Mouse (Mus musculus) c-Kit-positive CD71-positive TER-119-positive erythroid progenitor cells, embryonic 14.5 days (primary cell): Measurements from ENCODE around the gene Slc23a2.

ENCODE experiments used
- DNase-seq: peaks from one replicate; pipeline ENCODE4 v3.0.0-alpha.2; 2013; ENCODE audit warnings: low spot score

Slc23a2 gene

DNA sequence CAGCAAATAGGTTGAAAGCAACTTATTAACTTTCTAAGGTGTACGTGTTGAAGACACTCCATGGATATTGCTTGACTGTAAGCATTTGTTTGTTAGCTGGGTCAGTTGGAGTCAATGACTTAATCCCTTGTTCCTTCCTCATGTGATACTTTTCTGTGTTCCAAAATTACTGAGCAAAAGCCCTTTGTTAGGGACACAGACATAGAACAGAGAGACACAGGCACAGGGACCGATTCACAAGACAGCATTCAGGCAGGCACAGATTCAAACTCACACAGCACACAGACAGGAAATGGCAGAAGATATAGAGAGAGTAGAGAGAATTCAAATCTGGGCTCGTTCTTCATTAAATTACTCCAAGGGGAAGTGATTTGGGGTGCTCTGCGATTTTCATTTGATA, 97.5 kb downstream of the Slc23a2 start:
- DNase-seq = no peak

DNA sequence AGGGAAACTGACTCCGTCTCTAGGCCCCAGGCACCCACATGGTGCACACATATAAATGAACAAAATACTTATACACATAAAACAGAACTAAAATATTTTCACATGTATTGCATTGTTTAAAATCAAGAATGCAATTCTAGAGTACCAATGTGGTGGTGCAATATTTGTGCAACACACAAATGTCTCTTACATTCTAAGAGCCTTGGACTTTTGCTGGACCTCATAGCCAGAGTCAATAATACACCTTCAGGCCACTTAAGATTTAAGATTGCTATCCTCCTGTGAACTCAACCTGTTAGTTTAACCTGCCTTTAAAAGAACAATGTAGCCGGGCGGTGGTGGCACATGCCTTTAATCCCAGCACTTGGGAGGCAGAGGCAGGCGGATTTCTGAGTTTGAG, 98.2 kb downstream of the Slc23a2 start:
- no peak for DNase-seq

DNA sequence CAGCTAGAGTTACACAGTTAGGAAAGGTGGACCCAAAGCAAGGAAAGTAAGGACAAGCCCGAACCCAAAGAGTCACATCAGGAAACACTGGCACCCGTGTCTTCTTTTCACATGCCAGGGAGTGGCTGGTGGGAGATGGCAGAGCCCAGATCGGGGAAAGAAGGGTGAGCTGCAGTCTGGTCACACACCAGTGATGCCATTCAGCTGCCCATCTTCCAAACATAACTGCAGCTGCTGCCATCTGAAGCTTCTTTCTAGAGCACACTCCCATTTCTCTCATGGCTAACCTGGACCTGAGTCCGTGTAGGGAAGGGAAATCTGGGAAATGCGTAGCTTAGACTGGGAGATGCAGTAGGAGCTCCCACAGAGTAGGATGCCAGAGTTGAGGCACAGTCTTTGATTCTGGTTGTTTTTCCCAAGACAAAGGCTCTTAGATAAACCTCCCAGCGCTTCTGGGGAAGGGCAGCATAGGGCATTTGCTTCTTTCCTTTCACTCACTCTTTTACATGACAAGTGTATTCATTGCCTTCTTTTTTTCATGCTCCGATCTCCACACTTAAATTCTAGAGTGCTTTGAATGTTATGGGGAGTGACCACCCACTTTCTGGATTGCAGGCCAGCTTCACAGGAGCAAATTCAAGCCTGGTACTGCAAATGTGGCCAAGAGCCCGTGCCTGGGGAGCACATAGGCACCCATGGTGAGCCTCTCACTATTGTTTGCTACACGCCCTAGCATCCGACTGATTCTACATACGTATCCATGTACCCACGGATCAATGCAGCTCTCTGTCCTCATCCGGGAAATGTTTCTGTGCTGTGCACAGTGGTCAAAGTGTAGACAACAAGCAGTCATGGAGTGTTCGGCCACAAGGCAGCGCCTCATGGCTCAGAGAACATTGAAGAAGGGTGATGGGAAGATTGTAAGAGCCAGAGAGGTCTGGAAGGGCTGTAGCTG, 100.3 kb downstream of the Slc23a2 start:
- DNase-seq = no peak

DNA sequence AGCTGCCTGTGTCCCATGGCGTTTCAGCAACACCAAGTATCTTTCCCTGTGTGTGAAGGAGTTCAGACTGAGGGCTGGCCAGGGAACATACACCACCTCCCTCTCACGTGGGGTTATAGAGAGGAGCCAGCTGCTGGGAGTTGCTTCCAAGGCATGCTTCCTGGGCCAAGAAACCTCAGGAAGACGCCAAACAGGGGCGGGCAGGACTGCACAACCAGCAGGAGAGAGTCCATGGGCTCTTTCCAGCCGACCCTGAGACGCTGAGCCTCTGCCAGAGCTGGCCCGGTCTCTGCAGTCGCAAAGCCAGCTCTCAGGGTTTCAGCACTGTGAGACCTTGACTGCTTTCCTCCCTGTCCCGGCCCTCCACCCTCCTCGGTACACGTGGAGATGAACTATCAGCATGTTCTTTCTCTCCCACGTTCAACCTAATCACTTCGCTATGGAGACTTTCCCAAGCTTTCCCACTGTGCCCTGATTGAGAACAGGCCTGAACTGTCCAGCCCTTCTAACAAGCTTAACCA, 101.7 kb downstream of the Slc23a2 start:
- no peak for DNase-seq

GRCm38 (mm10) chr2:132039894-132040293, 105.0 kb downstream of the Slc23a2 start:
- no peak for DNase-seq

DNA sequence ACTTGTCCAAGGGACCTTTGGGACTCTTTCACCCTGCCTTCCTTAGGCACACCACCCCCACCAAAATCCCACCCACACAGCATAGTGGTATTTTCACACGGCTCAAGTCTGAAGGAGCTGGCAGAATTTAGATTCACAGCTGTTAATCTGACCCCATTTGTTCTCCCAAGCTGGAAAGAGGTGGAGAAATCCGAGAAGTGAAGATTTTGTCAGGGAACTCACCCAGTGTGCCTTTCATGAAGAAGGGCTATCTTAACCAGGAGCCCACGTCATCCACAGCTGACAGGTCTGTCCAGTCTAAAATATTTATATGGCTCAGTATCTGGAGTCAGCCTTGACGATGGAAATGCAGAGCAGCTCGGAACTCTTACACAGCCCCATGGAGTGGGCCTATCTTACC, 108.6 kb downstream of the Slc23a2 start:
- DNase-seq = no peak

GRCm38 (mm10) chr2:132035470-132035835, 109.5 kb downstream of the Slc23a2 start:
- no peak for DNase-seq

- DNase-seq = no peak
These were observed 110.1 kb downstream of the Slc23a2 start for GRCm38 (mm10) chr2:132034590-132035469.

GRCm38 (mm10) chr2:132031364-132032095, 113.4 kb downstream of the Slc23a2 start:
- no peak for DNase-seq

- DNase-seq = no peak
These were observed 114.2 kb downstream of the Slc23a2 start for GRCm38 (mm10) chr2:132030418-132031363.

- peak; percentile 30 for DNase-seq
These were observed 115.1 kb downstream of the Slc23a2 start, which contains the start of gene Rassf2 for GRCm38 (mm10) chr2:132029646-132030417. Rassf2 (minus strand) TSS chr2:132030258.

DNA sequence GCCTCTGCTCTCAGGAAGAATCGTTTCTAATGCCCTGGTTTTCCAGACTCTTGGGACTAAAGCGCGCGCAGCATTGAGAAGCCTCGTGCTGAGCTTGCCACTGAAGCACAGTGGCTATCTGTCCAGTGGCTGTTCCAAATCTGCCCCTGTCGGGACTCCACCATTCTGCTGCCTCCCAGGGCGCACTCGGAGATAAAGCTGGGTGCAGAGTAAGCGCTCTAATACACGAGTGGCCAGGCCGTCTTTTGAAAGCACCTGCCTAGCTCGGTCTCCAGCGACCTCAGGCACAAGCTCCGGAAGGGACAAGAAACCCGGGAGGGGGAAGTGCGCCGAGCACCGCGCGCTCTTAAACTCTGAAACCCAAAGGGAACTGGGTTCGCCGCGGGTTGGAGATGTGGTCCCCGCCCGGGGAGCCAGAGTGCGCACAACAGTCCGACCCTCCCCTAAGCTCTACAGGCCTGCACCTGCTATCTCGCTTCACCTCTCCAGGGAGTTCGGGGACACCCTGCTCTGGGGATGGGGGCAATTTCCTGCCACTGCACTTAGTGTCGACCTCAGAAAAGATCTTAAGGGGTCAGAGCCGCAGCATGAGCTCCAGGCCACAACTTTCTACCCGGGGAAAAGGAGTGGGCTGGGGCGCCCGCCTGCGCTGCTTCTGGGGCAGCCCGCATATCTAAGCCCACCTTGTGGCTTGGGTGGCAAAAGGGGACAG, 115.9 kb downstream of the Slc23a2 start:
- no peak for DNase-seq

DNA sequence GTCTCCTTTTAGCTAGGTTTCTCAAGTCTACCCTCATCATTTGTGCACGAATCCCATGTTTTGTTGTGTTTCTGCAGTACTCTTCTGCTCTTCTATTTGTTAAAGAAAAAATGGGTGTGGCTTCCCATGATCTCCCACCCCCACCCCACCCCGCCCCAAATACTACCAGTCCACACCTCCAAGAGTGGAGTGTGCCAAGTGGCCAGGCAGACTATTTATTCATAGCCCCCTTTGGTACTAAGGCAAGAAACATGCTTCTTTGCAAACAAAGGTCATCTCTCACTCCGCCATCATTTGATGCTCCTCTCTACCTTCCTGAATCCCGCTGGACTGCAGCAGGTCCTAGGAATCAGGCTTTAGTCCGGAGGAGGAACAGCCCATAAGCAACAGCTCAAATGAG, 116.8 kb downstream of the Slc23a2 start:
- no peak for DNase-seq

GRCm38 (mm10) chr2:132027366-132027765, 117.5 kb downstream of the Slc23a2 start:
- DNase-seq = no peak

- DNase-seq = no peak
These were observed 120.9 kb downstream of the Slc23a2 start for GRCm38 (mm10) chr2:132024028-132024427.

DNA sequence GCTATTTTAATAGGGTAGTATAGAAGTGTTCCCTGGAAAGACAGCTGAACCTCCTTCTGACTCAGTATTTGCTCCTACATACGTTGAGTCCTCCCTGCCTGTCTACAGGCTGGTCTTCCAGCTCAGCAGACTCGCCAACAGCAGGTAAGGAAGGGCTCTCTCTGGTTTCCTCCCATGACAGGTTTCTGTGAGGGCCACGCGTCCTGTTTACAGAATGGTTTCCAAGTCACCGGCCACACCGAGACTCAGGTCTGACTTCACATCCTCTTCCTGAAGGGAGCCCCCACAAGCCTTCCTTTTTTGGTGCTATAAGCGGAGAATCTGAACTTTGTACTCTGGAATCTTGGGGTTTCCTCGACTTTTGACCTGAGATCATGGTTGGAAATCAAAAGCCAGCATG, 122.3 kb downstream of the Slc23a2 start:
- DNase-seq = no peak

GRCm38 (mm10) chr2:132021616-132022015, 123.3 kb downstream of the Slc23a2 start:
- DNase-seq = no peak

- no peak for DNase-seq
These were observed 123.8 kb downstream of the Slc23a2 start for GRCm38 (mm10) chr2:132020991-132021541.

DNA sequence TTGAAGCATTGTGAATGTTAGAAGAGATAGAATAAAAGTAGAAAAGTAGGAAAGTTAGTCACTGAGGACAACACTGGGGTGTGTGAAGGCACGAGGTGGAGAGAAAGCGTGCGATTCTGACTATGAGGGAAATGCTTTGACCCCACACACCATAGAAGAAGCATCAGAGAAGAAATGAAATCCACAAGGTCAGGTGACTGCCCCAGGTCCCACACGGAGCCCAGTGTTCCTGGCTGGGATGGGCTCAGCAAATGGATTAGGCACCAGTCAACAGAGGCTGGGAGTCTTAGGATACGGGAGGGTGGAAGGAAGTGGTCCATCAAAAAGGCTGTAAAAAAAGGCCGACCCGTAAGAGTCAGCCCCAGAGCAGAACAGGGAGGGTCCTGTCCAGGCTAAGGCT, 124.5 kb downstream of the Slc23a2 start:
- DNase-seq = no peak
